Mouse (Mus musculus) MEL (cell line): ENCODE results near the gene Prex1. TPM values are rescaled to one million over a fixed set of nuclear protein-coding genes. Genes with fewer than 3 reads are reported as not detected.

ENCODE experiments used
- DNase-seq: peaks from one replicate; pipeline ENCODE4 v3.0.0; 2011; ENCODE audit warnings: low read depth, low spot score
- H3K27ac ChIP-seq: 2 replicates; pipeline ENCODE4 v1.5.1; 2012; ENCODE audit warnings: low read depth, mild to moderate bottlenecking, control low read depth, low read length, moderate library complexity; ENCODE audit not compliant: control insufficient read depth
- H3K27me3 ChIP-seq, 2 experiments: fragments of 150-350 bp in 1 of 2; sonication (generic) in 1 of 2; 2 replicates each; pipeline ENCODE4 v1.6.1; 2012; ENCODE audit warnings: low read length in 2 of 2, mild to moderate bottlenecking in 2 of 2, improper control_type of control experiment in 1 of 2, moderate library complexity in 1 of 2; ENCODE audit not compliant: insufficient read depth in 2 of 2, control insufficient read depth in 1 of 2
- H3K36me3 ChIP-seq, 2 experiments: 2 replicates each; pipeline ENCODE4 v1.6.1; 2012 to 2014; ENCODE audit warnings: low read length in 2 of 2, improper control_type of control experiment in 1 of 2, inconsistent platforms in 1 of 2, mild to moderate bottlenecking in 1 of 2; ENCODE audit not compliant: insufficient read depth in 2 of 2, control insufficient read depth in 1 of 2
- H3K4me1 ChIP-seq, 2 experiments: fragments of 150-350 bp in 1 of 2; sonication (generic) in 1 of 2; 2 replicates each; pipeline ENCODE4 v1.6.1; 2012; ENCODE audit warnings: low read length in 2 of 2, improper control_type of control experiment in 1 of 2, mild to moderate bottlenecking in 1 of 2; ENCODE audit not compliant: insufficient read depth in 2 of 2, control insufficient read depth in 1 of 2
- H3K4me3 ChIP-seq, 2 experiments: fragments of 150-350 bp in 1 of 2; sonication (generic) in 1 of 2; 2 replicates each; pipeline ENCODE4 v1.5.1; 2012; ENCODE audit warnings: low read depth in 2 of 2, low read length in 2 of 2, mild to moderate bottlenecking in 2 of 2, moderate library complexity in 2 of 2, control low read depth in 1 of 2, improper control_type of control experiment in 1 of 2; ENCODE audit not compliant: control insufficient read depth in 1 of 2, insufficient read depth in 1 of 2
- H3K79me2 ChIP-seq: 2 replicates; pipeline ENCODE4 v1.6.1; 2012; ENCODE audit warnings: mild to moderate bottlenecking, low read length, moderate library complexity; ENCODE audit not compliant: control insufficient read depth, poor library complexity, insufficient read depth
- H3K9ac ChIP-seq: 2 replicates; pipeline ENCODE4 v1.6.1; 2012; ENCODE audit warnings: low read depth, mild to moderate bottlenecking, control low read depth, low read length, moderate library complexity; ENCODE audit not compliant: control insufficient read depth, poor library complexity, severe bottlenecking
- H3K9me3 ChIP-seq: fragments of 150-350 bp; sonication (generic); replicated peaks from 2 replicates; pipeline ENCODE4 v1.6.1; 2012; ENCODE audit warnings: mild to moderate bottlenecking, low read length, improper control_type of control experiment, moderate library complexity; ENCODE audit not compliant: insufficient read depth
- BHLHE40 ChIP-seq: IDR thresholded peaks from 2 replicates; pipeline ENCODE4 v1.6.1; 2012; ENCODE audit warnings: low read depth, mild to moderate bottlenecking, inconsistent platforms, low read length, improper control_type of control experiment, borderline replicate concordance
- CHD1 ChIP-seq: IDR thresholded peaks from 2 replicates; pipeline ENCODE4 v1.6.1; 2012; ENCODE audit warnings: low read depth, mild to moderate bottlenecking, inconsistent platforms, low read length, improper control_type of control experiment
- CHD2 ChIP-seq: IDR thresholded peaks from 2 replicates; pipeline ENCODE4 v1.6.1; 2011; ENCODE audit warnings: low read length, improper control_type of control experiment
- CTCF ChIP-seq, 3 experiments: IDR thresholded peaks in 2 of 3; conservative IDR thresholded peaks in 1 of 3; 2 replicates each; pipeline ENCODE4 v1.5.1; 2011 to 2012; ENCODE audit warnings: low read length in 3 of 3, low read depth in 2 of 3, mild to moderate bottlenecking in 2 of 3, improper control_type of control experiment in 1 of 3, inconsistent platforms in 1 of 3, mixed read lengths in 1 of 3, moderate library complexity in 1 of 3; ENCODE audit not compliant: control insufficient read depth in 1 of 3, insufficient read depth in 1 of 3, poor library complexity in 1 of 3, severe bottlenecking in 1 of 3
- E2F4 ChIP-seq: IDR thresholded peaks from 2 replicates; pipeline ENCODE4 v1.6.1; 2011; ENCODE audit warnings: low read depth, low read length, improper control_type of control experiment, borderline replicate concordance
- ELF1 ChIP-seq: IDR thresholded peaks from 2 replicates; pipeline ENCODE4 v1.6.1; 2014; ENCODE audit warnings: low read depth, mild to moderate bottlenecking, inconsistent platforms, low read length, improper control_type of control experiment, moderate library complexity
- EP300 ChIP-seq, 2 experiments: IDR thresholded peaks; 2 replicates each; pipeline ENCODE4 v1.6.1; 2011; ENCODE audit warnings: improper control_type of control experiment in 2 of 2, low read length in 2 of 2, low read depth in 1 of 2, mild to moderate bottlenecking in 1 of 2
- ETS1 ChIP-seq: IDR thresholded peaks from 2 replicates; pipeline ENCODE4 v1.6.1; 2012; ENCODE audit warnings: low read depth, mild to moderate bottlenecking, inconsistent platforms, low read length, improper control_type of control experiment, moderate library complexity
- GATA1 ChIP-seq: IDR thresholded peaks from 2 replicates; pipeline ENCODE4 v1.6.1; 2011; ENCODE audit warnings: low read depth, low read length, improper control_type of control experiment
- HCFC1 ChIP-seq: IDR thresholded peaks from 2 replicates; pipeline ENCODE4 v1.6.1; 2012; ENCODE audit warnings: low read depth, mild to moderate bottlenecking, inconsistent platforms, low read length, improper control_type of control experiment, moderate library complexity
- JUND ChIP-seq: IDR thresholded peaks from 2 replicates; pipeline ENCODE4 v1.6.1; 2011; ENCODE audit warnings: low read depth, mild to moderate bottlenecking, improper control_type of control experiment, low read length
- MAFK ChIP-seq: IDR thresholded peaks from 2 replicates; pipeline ENCODE4 v1.6.1; 2011; ENCODE audit warnings: low read depth, mild to moderate bottlenecking, low read length, improper control_type of control experiment, borderline replicate concordance
- MAZ ChIP-seq: IDR thresholded peaks from 2 replicates; pipeline ENCODE4 v1.6.1; 2012; ENCODE audit warnings: low read depth, mild to moderate bottlenecking, inconsistent platforms, low read length, improper control_type of control experiment
- MEF2A ChIP-seq: IDR thresholded peaks from 2 replicates; pipeline ENCODE4 v1.6.1; 2014; ENCODE audit warnings: low read depth, mild to moderate bottlenecking, inconsistent platforms, low read length, improper control_type of control experiment; ENCODE audit not compliant: poor library complexity, insufficient replicate concordance, severe bottlenecking; ENCODE audit errors: extremely low read depth
- MXI1 ChIP-seq: IDR thresholded peaks from 2 replicates; pipeline ENCODE4 v1.6.1; 2011; ENCODE audit warnings: mild to moderate bottlenecking, low read depth, low read length, improper control_type of control experiment
- MYB ChIP-seq: IDR thresholded peaks from 2 replicates; pipeline ENCODE4 v1.6.1; 2011; ENCODE audit warnings: mild to moderate bottlenecking, low read depth, low read length, improper control_type of control experiment
- MYC ChIP-seq: IDR thresholded peaks from 2 replicates; pipeline ENCODE4 v1.6.1; 2011; ENCODE audit warnings: low read depth, mild to moderate bottlenecking, low read length, improper control_type of control experiment, moderate library complexity
- POLR2A ChIP-seq, 2 experiments: IDR thresholded peaks; 2 replicates each; pipeline ENCODE4 v1.6.1; 2011 to 2012; ENCODE audit warnings: low read length in 2 of 2, mild to moderate bottlenecking in 2 of 2, control low read depth in 1 of 2, improper control_type of control experiment in 1 of 2, low read depth in 1 of 2, moderate library complexity in 1 of 2; ENCODE audit not compliant: control insufficient read depth in 1 of 2, insufficient read depth in 1 of 2, poor library complexity in 1 of 2
- POLR2AphosphoS5 ChIP-seq: IDR thresholded peaks from 2 replicates; pipeline ENCODE4 v1.6.1; 2012; ENCODE audit warnings: low read depth, borderline replicate concordance, mild to moderate bottlenecking, inconsistent platforms, low read length, moderate library complexity, mixed read lengths
- RCOR1 ChIP-seq: IDR thresholded peaks from 2 replicates; pipeline ENCODE4 v1.6.1; 2012; ENCODE audit warnings: low read depth, mild to moderate bottlenecking, inconsistent platforms, low read length, improper control_type of control experiment
- SIN3A ChIP-seq: IDR thresholded peaks from 2 replicates; pipeline ENCODE4 v1.6.1; 2012; ENCODE audit warnings: low read length, improper control_type of control experiment, inconsistent platforms
- SMC3 ChIP-seq: IDR thresholded peaks from 2 replicates; pipeline ENCODE4 v1.6.1; 2011; ENCODE audit warnings: low read depth, low read length, improper control_type of control experiment
- TAL1 ChIP-seq: IDR thresholded peaks from 2 replicates; pipeline ENCODE4 v1.6.1; 2012; ENCODE audit warnings: mild to moderate bottlenecking, inconsistent platforms, low read length, moderate library complexity, mixed read lengths
- TBP ChIP-seq: IDR thresholded peaks from 2 replicates; pipeline ENCODE4 v1.8.0; 2011; ENCODE audit warnings: low read depth, low read length, improper control_type of control experiment
- TCF12 ChIP-seq: IDR thresholded peaks from 2 replicates; pipeline ENCODE4 v1.6.1; 2014; ENCODE audit warnings: low read depth, mild to moderate bottlenecking, inconsistent platforms, low read length, improper control_type of control experiment, moderate library complexity
- UBTF ChIP-seq: IDR thresholded peaks from 2 replicates; pipeline ENCODE4 v1.6.1; 2012; ENCODE audit warnings: low read depth, mild to moderate bottlenecking, inconsistent platforms, low read length, improper control_type of control experiment, moderate library complexity, borderline replicate concordance; ENCODE audit not compliant: insufficient read depth
- USF1 ChIP-seq: IDR thresholded peaks from 2 replicates; pipeline ENCODE4 v1.6.1; 2014; ENCODE audit warnings: low read depth, mild to moderate bottlenecking, inconsistent platforms, low read length, improper control_type of control experiment, moderate library complexity
- USF2 ChIP-seq, 2 experiments: IDR thresholded peaks; 2 replicates each; pipeline ENCODE4 v1.6.1; 2011 to 2012; ENCODE audit warnings: improper control_type of control experiment in 2 of 2, low read length in 2 of 2, borderline replicate concordance in 1 of 2, inconsistent platforms in 1 of 2, low read depth in 1 of 2, mild to moderate bottlenecking in 1 of 2; ENCODE audit not compliant: insufficient read depth in 1 of 2
- ZMIZ1 ChIP-seq: IDR thresholded peaks from 2 replicates; pipeline ENCODE4 v1.6.1; 2012; ENCODE audit warnings: low read depth, mild to moderate bottlenecking, inconsistent platforms, low read length, improper control_type of control experiment, moderate library complexity
- ZNF384 ChIP-seq: IDR thresholded peaks from 2 replicates; pipeline ENCODE4 v1.6.1; 2012; ENCODE audit warnings: low read depth, mild to moderate bottlenecking, inconsistent platforms, low read length, improper control_type of control experiment
- polyA plus RNA-seq, 2 experiments: library from polyadenylated mRNA; stranded (reverse) in 1 of 2; unstranded in 1 of 2; fragments of >175 nt in 1 of 2; fragments of >200 nt in 1 of 2; gene quantifications; 2 replicates each; pipeline versions ENCODE4 v1.2.1 to v1.2.4; 2012; ENCODE audit warnings: low replicate concordance in 2 of 2, low read depth in 1 of 2; ENCODE audit not compliant: insufficient read length in 2 of 2, insufficient read depth in 1 of 2, missing spikeins in 1 of 2
- total RNA-seq: library from RNA; depleted of rRNA; stranded (reverse); fragments of 300-350 nt; gene quantifications from 2 replicates; pipeline ENCODE4 v1.2.3, GENCODE M21; 2012

Gene Prex1
- total and polyA plus RNA-seq, 3 experiments, result 8.0 to 33.1 (median 15.8) TPM

GRCm38 (mm10) chr2:166719301-166719929 lies 5.8 kb upstream of the Prex1 start:
- H3K9me3 ChIP-seq, result no peaks in the 10 kb centered on the region
- H3K27ac ChIP-seq, result no peak overlapping the region; the same call in none of the 2 replicates
- peaks cover 0 to 14% of the 10 kb centered on the region in 2 experiments; a peak in 2 of 4 replicates for H3K36me3 ChIP-seq
- TF ChIP-seq GATA1 (peak; percentile 74), E2F4 (no peak), TCF12 (peak; percentile 61), MYC (0 out of 2 replicates have a peak, but pooled peaks have one; percentile 6), SIN3A (no peak), USF1 (no peak), EP300 (IDR thresholded peaks at IDR 0.05; ENCODE audit: low read depth in 1 of 2, low read length in 2 of 2) (peak; percentile 33 to 50; a peak in 2 of 4 replicates), MAZ (no peak), MEF2A (no peak), CHD2 (no peak), TAL1 (peak; percentile 46; the same call in 1 of the 2 replicates), ZNF384 (peak; percentile 87), BHLHE40 (no peak), MYB (no peak), ETS1 (peak; percentile 52; the same call in 1 of the 2 replicates), CHD1 (no peak), HCFC1 (no peak), POLR2A (IDR thresholded peaks at IDR 0.05; ENCODE audit: control insufficient read depth in 1 of 2, insufficient read depth in 1 of 2, low read depth in 1 of 2, low read length in 2 of 2, poor library complexity in 1 of 2) (no peak), TBP (no peak), JUND (no peak)
- H3K27me3 ChIP-seq, result no peaks in the 10 kb centered on the region
- peaks cover 8 to 27% of the 10 kb centered on the region in 2 experiments for H3K4me1 ChIP-seq
- no peak overlapping the region for H3K4me3 ChIP-seq
- DNase-seq, result peak; percentile 50
- H3K79me2 ChIP-seq, result no peaks in the 10 kb centered on the region
- H3K9ac ChIP-seq, result no peak overlapping the region

GRCm38 (mm10) chr2:166716067-166716466 lies 2.4 kb upstream of the Prex1 start:
- no peaks in the 10 kb centered on the region for H3K9me3 ChIP-seq
- H3K27ac ChIP-seq, result no peak overlapping the region
- no peaks in the 10 kb centered on the region for H3K27me3 ChIP-seq
- H3K4me3 ChIP-seq, result no peak overlapping the region
- no peak for DNase-seq
- H3K79me2 ChIP-seq, result peaks cover 2% of the 10 kb centered on the region; the same call in 1 of the 2 replicates
- no peak overlapping the region for H3K9ac ChIP-seq
- peaks cover 0 to 14% of the 10 kb centered on the region in 2 experiments; a peak in 2 of 4 replicates for H3K36me3 ChIP-seq
- peaks cover 13 to 33% of the 10 kb centered on the region in 2 experiments for H3K4me1 ChIP-seq
- TF ChIP-seq UBTF (no peak), ELF1 (no peak), MXI1 (no peak), RCOR1 (no peak), MEF2A (no peak), TCF12 (no peak), USF2 (IDR thresholded peaks at IDR 0.05; ENCODE audit: borderline replicate concordance in 1 of 2, insufficient read depth in 1 of 2, low read depth in 1 of 2, low read length in 2 of 2) (no peak), ETS1 (no peak), TAL1 (no peak), ZMIZ1 (no peak), POLR2AphosphoS5 (no peak), SMC3 (no peak), CTCF (IDR thresholded peaks at IDR 0.05 in 2 of 3, conservative IDR thresholded peaks at IDR 0.05 in 1 of 3; ENCODE audit: control insufficient read depth in 1 of 3, insufficient read depth in 1 of 3, low read depth in 2 of 3, low read length in 3 of 3, poor library complexity in 1 of 3, severe bottlenecking in 1 of 3) (no peak), JUND (no peak), SIN3A (no peak), MAFK (no peak)
